Mouse (Mus musculus) kidney, adult 2 months (tissue): ENCODE measurements at regions not wholly inside any gene's neighbourhood (a gene's known extent, or its start where the extent isn't known, plus 50 kb on each side); places are given as distances from the start of the nearest gene placed in this dataset.

ENCODE experiments used
- CTCF ChIP-seq: fragments of 200-500 bp; conservative IDR thresholded peaks from 2 replicates; pipeline ENCODE4 v1.5.1; 2011; ENCODE audit warnings: low read depth, mild to moderate bottlenecking, control low read depth, low read length, moderate library complexity, mixed read lengths; ENCODE audit not compliant: insufficient read depth, insufficient read length
- POLR2A ChIP-seq: fragments of 200-500 bp; IDR thresholded peaks from one replicate; pipeline ENCODE4 v1.6.1; 2011; ENCODE audit warnings: low read depth, low read length, control low read depth

DNA sequence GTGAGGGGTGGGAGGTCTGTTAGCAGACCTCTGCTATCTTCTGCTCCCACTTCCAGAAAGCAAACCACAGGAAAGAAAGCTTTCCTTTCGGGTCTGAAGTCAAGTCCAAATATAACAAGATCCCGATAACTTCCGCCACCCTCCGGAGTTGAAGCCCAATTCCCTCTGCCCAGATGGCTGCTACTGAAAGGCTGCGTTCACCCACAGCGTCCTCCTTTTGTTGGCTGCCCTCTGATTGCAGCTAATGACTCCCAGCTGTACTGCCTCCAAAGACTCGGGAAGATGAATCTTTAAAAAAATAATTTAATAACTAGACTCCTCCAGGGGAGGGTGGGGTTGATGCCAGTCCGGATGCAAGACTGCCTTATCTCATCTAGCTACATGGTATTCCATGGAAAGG lies 197.1 kb downstream of the Rnf144b start:
- TF ChIP-seq CTCF (no peak), POLR2A (no peak)
